Mouse (Mus musculus) layer of hippocampus, adult 8-10 months (tissue): ENCODE results near the gene Sipa1l1. TPM values are rescaled to one million over a fixed set of nuclear protein-coding genes. Genes with fewer than 3 reads are reported as not detected.
A peak's percentile ranks its signal among the peaks of the same experiment; 100 is the strongest.

ENCODE experiments used
- DNase-seq, 2 experiments: peaks; one replicate each; pipeline ENCODE4 v3.0.0; 2022; ENCODE audit warnings: low spot score in 2 of 2
- total RNA-seq, 4 experiments: library from RNA; stranded (reverse); gene quantifications; 2 replicates each; pipeline ENCODE4 v1.2.4; 2022

The Sipa1l1 gene
- total RNA-seq, 4 experiments from 2014 or later, result 199 to 249 (median 219) TPM

- no peak for DNase-seq
Measured at GRCm38 (mm10) chr12:82332836-82333614, 163.9 kb downstream of the Sipa1l1 start.

- no peak for DNase-seq
Measured at GRCm38 (mm10) chr12:82333999-82334398, 164.9 kb downstream of the Sipa1l1 start.

- DNase-seq, result no peak
Measured at GRCm38 (mm10) chr12:82334550-82334949, 165.4 kb downstream of the Sipa1l1 start.

- DNase-seq, result no peak
Measured at GRCm38 (mm10) chr12:82335095-82335494, 166.0 kb downstream of the Sipa1l1 start.

- no peak for DNase-seq
Measured at GRCm38 (mm10) chr12:82338550-82338949, 169.4 kb downstream of the Sipa1l1 start.

GRCm38 (mm10) chr12:82339221-82339861, 170.2 kb downstream of the Sipa1l1 start:
- DNase-seq, result peak in 1 of 2 experiments; percentile 57

GRCm38 (mm10) chr12:82340196-82340918, 171.2 kb downstream of the Sipa1l1 start:
- DNase-seq, result no peak

DNA sequence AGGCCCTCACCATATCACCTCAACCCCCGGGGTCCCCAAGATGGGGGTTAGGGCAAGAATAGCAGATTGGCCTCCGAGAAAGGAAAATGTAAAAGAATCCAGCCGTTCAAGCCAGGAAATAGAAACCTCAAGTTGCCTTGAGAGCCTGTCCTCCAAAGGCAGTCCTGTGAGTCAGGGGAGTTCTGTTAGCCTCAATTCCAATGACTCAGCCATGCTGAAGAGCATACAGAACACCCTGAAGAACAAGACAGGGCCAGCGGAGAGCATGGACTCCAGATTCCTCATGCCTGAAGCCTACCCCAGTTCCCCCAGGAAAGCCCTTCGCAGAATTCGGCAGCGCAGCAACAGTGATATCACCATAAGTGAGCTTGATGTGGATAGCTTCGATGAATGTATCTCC, 172.1 kb downstream of the Sipa1l1 start:
- no peak for DNase-seq

DNA sequence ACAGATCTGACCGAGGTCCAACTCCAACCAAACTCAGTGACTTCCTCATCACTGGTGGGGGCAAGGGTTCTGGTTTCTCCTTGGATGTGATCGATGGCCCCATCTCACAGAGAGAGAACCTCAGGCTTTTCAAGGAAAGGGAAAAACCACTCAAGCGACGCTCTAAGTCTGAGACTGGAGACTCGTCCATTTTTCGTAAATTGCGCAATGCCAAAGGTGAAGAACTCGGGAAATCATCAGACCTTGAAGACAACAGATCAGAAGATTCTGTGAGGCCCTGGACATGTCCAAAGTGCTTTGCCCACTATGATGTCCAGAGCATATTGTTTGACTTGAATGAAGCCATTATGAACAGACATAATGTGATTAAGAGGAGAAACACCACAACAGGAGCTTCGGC, 172.6 kb downstream of the Sipa1l1 start:
- DNase-seq, result no peak

GRCm38 (mm10) chr12:82350082-82350481, 181.0 kb downstream of the Sipa1l1 start:
- no peak for DNase-seq

GRCm38 (mm10) chr12:82350891-82351290, 181.8 kb downstream of the Sipa1l1 start:
- no peak for DNase-seq

GRCm38 (mm10) chr12:82353660-82354059, 184.5 kb downstream of the Sipa1l1 start:
- DNase-seq, result no peak

DNA sequence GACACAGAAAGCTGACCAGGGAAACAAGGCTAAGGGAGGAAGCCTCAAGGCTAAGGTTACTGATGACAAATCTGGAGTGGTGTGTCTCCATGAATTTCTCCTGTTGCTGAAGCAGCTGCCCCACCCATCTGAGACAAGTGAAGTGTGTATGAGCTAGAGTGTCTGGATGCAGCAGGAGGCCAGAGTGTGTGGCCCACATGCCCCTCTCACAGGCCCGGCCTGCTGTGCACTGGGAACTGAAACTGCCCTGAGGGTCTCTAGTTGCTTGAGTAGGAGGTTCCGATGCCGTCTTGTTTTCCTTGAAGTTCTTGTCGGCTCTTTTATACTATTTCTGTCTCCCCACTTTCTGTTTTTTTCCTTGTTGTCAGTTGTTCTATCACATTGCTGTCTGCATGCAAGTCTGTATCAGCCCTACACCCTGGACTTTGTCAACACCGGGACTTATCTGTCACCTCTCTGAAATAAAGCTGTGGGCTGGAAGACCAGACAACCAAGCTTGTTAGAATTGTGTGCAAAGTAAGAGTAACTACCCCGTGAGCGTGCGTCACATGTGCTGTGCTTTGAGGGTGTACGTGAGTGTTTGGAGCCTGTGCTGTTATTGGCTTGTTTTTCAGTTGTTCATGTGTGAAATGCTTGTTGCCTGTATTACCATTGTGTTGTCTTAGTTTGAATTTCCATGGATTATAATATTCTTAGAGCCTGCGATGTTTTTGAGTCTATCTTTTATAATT, 186.5 kb downstream of the Sipa1l1 start:
- no peak for DNase-seq

GRCm38 (mm10) chr12:82356476-82356875, 187.4 kb downstream of the Sipa1l1 start:
- no peak for DNase-seq

DNA sequence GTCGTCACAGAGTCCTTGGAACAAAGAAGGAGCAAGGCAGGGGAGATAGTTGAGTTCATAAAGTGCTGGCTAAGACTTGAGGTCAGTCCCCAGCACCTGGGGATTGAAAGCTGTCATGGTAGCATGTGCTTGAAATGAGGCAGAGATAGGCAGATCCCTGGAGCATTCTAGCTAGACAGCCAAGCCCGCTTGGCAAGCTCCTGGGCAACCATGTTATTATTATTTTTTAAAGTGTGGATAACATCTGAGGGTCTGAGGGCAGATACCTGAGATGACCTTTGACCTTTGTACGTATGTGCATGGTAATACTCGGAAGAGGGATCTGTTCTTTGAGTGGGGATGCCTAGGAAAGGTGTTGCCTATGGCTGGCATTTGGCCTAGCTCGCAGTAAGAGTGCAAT, 188.3 kb downstream of the Sipa1l1 start:
- no peak for DNase-seq

DNA sequence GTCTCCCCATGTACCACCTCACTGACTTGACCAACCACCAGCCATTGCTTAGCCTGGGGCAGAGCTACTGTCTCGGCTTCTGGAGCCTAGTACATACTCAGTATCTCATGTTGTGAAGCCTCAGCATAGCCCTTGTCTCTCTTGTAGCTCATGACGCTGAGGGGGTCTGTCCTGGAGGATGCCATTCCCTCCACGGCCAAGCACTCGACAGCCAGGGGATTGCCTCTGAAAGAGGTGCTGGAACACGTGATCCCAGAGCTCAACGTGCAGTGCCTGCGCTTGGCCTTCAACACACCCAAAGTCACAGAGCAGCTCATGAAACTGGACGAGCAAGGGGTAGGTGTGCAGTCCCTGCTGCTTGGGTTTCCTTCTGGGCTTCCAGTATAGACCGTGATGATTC, 193.7 kb downstream of the Sipa1l1 start:
- no peak for DNase-seq

DNA sequence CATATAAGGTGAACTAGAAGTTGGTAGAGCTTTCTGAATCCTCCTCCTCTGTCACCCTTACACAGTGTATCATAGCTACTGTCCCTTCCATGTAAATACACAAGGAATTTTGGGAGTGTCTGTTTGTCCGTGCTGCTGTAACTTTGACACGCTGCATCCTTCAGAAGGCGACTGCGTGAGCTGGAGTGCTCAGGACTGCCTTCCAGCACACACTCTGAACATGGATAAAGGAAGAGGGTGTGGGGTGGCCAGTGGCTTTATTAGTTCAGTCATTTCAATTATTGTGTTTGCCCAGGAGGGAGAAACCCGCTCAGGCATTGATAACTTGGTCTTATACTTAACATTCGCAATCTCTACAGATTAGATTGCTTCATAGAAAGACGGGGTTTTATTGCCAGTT, 195.1 kb downstream of the Sipa1l1 start:
- DNase-seq, result no peak

GRCm38 (mm10) chr12:82365276-82365875, 196.3 kb downstream of the Sipa1l1 start:
- no peak for DNase-seq

DNA sequence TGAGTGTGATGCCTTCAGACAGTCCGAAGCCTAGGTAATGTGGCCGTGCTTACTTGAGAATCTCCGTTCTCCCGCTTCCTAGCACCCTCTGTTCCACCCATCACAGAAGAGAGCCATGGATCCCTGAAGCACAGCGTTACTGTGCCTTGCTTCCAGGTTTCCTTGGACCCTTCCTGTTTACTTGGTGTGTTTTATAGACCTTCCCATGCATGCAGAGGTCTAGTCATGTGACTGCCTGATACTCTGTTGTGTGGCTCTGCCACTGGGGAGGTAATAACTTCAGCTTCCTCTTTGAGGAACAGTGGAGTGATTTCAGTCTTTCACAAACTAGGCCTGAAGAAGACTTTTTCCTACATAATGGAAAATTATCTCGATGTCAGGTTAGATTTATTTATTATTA, 197.6 kb downstream of the Sipa1l1 start:
- no peak for DNase-seq

DNA sequence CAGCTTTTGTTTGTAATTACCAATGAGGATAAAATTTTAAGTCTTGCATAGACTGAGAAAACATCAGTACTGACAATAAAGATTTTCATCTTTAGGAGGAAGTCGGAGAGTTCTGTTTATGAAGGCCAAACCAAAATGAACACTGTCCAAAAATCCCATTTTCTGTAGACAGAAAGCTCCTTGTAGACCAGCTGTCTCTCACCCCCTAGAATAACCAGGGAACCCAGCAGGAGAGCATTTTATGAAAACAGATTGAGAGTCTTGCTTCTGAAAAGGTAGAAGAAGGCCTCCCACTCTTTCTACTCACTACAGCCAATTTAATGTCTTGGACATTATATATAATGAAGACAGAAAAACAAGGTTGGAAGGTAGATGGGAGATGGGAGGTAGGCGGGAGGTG, 198.2 kb downstream of the Sipa1l1 start:
- DNase-seq, result no peak

GRCm38 (mm10) chr12:82367986-82368385, 198.9 kb downstream of the Sipa1l1 start:
- DNase-seq, result no peak
